Mouse (Mus musculus): ENCODE measurements around the gene Psmb5.

DNA sequence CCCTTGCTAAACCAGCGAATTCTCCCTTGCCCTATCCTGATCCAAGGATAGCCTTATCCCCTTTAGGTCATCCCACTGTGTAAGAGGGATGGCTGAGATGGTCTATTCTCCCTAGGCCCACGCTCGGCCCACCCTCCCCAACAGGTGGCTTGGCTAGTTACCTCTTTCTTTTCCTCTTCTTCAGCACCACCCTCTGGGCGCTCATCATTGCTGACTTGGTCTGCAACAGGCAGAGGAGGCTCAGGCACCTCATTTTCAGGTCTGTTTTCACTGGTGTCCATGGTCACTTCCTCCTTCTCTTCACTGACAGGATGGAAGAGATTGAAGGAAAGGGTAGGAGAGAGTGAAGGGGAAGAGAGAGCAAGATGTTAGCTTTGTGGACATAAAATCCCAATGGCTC lies 33.7 kb upstream of the Psmb5 start:
- no peak for TF ChIP-seq CTCF (conservative IDR thresholded peaks at IDR 0.05; ENCODE audit: low read length)
- no peak for TF ChIP-seq NANOG (IDR thresholded peaks at IDR 0.05; ENCODE audit: borderline replicate concordance, low read length)

Measured in E14TG2a.4 (cell line).